Mouse (Mus musculus): ENCODE results near the gene Dgat2l6. TPM values are rescaled to one million over a fixed set of nuclear protein-coding genes. Genes with fewer than 3 reads are reported as not detected.

Dgat2l6 gene
- not detected for total RNA-seq (2021)

DNA sequence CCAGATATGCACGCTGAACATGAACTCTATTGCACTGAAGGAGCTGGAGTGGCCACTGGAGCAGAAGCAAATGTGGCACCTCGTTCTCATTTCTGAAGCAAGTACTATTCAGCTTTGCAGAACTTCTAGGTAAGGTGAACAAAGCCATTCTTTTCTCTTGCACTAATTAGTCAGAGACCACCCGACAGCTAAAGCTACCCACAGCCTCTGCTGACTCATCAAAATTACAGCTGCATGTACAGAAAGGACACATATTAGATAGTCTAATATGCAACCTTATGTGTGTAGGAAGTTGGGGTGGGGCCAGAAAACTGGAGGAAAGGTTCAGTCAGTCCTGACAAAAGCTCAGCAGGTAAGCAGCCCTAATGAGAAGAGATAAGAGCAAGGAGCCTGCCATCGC, at the start of gene Dgat2l6:
Dgat2l6 (plus strand) TSS at position 368 of the 400 bp plus-strand sequence.
- intact Hi-C loops (cut with DNase I) = no loop called here
- no peak for DNase-seq

DNA sequence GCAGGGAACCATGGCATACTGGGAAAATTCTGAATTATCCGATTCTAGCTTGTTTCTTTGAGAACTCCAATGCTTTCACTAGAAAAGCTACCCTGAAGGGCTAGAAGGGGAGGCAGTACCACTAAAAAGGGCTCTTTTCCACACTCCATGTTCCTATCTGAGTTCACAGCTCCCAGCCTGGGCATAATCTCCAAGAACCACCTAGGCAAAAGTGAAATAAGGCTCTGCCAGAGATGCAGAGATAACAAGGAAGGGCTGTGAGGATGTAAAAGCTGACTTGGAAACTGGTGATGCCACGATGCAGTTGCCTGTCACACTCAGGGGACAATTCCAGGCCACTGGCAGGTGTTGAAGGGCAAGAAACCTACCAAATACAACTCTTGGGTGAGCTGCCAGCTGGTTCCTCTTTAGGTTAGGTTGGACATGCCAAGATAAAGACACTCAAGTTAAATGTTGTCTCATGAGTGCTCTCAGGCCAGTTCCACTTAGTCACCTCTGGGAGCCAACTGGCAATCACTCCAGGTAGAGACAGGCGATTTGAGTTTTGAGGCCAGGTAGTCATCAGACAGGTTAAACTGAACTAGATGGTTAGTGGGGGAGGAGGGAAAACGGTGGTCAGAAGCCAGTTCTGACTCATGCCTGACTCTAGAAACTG, 48.9 kb upstream of the Dgat2l6 start:
- DNase-seq = no peak
- intact Hi-C loops (cut with DNase I) = no loop called here

DNA sequence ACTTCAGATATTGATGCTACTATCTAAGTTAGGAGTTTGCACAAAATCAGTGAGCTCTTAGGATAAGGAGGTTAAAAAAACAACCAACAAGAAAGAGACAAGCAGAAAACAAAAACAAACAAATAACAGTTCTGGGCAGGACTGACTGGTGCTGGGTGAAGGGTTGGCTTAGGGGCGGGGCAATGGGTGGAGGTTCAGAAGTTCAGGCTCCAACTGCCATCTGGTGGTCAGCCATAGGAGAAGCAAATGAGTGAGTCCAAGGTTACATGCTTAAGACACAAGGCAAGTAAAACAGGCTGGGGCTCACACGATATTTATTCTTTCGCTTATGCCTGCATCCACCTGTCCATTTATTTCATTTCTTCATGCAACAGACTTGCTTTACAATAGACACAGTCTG, 44.3 kb upstream of the Dgat2l6 start:
- intact Hi-C loops (cut with DNase I) = loop anchor here (10.0 kb wide), 2 partner anchors 666 to 1346 kb away; partner anchors contain the start of gene Efnb1

DNA sequence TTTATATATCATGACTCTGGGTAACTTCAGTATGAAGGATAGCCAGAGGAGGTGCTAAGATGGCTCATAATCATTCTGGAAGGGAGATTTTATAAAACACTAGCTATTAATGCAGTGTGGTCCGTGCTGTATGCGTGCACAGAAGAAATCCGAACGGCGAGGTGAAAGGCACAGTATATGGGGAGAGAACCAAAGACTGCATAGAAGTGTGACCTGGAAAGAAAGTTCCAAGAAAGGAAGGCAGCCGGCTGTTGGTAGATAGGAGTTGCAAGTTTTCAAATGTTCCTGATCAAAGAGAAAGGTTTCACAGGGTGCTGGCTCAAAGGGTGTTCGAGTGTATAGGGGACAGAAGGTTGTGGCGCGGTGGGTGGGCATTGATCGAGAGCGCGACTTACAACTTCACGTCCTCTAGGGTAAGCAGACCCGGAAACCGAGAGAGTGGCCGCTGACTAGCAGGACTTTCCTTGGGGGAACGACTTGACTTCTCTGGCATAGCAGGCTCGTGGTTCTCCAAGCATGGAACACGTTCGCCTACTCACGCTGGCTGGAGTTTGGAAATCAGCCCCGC, 31.1 kb upstream of the Dgat2l6 start:
- no peak for DNase-seq
- intact Hi-C loops (cut with DNase I) = no loop called here

More for the DNA sequence above, 44.3 kb upstream of the Dgat2l6 start:
- DNase-seq = peak; percentile 61

DNA sequence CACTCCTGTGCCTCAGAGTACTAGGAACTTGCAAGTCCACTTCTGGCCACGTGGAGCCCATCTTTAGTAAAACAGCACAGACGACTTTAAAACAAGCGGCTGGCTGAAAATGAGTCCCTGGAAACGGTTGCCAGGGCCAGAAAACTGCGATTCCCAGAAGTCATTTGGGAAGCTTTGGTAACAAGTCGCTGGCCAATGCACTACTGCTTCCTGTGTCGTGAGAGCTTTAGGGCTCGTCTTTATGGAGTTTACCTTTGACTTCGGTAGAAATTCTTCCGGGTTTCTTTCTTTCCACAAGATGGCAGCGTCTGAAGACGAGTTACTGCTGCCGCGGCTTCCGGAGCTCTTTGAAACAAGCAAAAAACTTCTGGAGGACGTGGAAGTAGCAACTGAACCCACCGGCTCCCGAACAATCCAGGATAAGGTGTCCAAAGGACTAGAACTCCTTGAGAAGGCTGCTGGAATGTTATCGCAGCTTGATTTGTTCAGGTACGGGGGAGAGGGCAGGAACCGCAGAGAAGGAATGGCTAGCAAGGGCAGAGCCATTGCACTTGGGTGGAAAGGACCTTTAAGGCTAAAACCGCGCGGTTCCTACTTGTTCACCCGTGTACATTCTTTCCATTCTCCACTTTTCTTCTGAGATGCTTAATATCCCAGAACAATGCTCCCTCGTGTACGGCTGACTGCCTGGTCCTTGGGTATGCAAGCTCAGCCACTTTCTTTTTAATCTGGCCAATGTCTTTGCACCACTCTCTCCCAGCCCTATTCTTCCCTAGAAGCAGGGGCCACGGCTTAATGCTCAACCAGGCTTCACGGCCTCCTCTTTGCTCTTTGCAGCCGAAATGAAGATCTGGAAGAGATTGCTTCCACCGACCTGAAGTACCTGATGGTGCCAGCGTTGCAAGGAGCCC, 30.3 kb upstream of the Dgat2l6 start, which contains the start of gene Igbp1:
Igbp1 (plus strand) TSS at position 224 of the 911 bp plus-strand sequence.
- peak; percentile 77 for DNase-seq
- intact Hi-C loops (cut with DNase I) = no loop called here

DNA sequence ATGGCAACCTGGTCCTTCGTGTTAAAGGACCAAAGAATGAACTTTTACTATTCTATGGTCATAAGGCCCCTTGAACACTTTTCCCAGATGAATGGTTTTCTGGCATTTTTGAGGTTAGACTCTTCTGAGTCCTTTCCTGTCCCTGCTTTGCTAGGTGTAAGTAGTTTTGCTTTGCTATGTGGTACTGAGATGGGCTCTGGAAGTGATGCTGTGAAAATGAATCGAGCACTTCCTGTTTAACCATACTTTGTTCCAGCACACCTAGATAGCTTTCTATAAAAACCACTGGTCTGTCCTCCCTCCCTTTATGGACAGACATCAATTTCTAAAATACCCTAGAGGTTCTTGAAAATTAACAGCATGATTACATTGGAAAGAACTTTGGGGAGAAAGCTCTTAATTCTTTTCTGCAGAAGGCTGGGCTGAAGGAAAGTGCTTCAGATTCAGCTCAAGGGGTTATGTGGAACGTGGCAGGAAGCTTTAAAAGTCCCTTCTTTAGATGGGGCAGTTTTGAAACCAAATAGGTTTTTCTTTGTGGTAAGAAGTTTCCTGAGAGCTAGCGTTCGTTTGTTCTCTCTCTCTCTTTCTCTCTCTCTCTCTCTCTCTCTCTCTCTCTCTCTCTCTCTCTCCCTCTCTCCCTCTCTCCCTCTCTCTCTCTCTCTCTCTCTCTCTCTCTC, 20.3 kb upstream of the Dgat2l6 start:
- no peak for DNase-seq
- intact Hi-C loops (cut with DNase I) = no loop called here

DNA sequence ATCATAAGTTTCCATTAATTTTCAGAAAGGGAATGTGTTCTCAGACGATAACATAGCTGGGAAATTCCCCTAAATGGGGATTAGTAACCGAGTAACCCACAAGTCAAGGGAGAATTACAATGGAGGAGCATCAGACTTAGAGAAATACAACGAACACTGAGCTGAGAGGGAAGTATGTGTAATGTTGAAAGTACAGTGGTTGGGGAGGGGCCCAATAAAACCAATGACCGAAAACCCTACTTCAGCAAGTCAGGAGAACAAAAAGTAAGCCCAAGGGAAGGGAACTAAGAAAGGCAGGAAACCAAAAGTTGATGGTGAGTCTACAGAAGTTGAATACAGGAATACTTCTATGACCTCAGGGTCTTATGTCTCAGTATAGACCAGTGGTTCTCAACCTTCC, 16.5 kb upstream of the Dgat2l6 start:
- intact Hi-C loops (cut with DNase I) = no loop called here
- no peak for DNase-seq

DNA sequence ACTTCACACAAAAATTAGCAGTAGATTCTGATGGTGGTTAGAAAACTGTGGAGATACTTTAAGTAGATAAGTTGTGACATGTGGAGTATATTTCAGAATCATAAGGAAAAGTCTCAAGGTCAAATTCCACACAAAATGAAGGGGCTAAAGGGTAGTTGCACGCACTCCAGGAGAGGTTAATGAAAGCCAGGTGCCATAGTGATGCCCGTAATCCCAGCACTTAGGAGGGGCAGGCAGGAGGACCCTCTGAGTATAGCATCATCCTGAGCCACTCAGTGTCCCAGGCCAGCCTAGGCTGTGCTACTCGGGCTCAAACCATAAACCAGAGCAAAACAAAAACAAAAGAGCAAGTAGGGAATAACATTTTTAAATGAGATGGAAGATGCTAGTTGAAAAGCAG, 14.7 kb upstream of the Dgat2l6 start:
- DNase-seq = no peak
- intact Hi-C loops (cut with DNase I) = no loop called here

DNA sequence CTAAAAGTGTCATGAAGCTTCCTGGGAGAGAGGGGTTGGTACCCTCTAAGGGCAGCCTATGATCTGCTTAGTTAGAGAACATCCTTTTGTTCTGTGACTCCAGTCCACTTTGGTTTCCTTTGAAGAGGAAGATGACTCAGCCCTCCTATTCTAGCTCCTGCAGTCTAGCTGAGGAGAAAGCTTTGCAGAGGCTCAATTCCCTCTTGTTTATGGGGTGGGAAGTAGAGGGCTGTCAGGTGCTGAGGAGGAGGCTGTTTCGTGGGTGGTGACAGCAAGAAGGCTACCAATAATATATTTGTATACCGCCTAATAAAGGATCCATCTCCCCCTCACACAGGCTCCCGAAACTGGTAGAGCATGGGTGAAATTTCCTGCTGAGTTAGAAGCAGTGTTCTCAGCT, 8.0 kb upstream of the Dgat2l6 start:
- DNase-seq = no peak
- intact Hi-C loops (cut with DNase I) = no loop called here

DNA sequence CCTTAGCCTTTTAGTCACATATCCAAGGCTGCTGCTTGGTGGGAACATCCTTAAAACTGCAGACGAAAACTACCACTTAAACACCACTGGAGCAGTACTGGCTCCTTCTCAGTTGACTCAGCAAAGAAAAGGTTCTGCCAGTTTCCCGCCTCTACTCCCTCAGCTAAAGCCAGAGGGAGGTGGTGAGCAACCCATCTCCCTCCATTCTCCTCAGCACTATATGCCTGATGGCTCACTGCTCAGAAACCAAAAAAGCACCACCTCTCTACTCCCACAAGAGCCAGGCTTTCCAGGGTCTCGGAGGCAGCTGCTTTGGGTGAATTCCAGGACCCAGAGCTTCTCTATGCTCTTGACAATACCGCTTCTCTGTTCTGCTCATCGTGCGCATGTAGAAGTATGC, 7.0 kb upstream of the Dgat2l6 start:
- intact Hi-C loops (cut with DNase I) = no loop called here
- no peak for DNase-seq

DNA sequence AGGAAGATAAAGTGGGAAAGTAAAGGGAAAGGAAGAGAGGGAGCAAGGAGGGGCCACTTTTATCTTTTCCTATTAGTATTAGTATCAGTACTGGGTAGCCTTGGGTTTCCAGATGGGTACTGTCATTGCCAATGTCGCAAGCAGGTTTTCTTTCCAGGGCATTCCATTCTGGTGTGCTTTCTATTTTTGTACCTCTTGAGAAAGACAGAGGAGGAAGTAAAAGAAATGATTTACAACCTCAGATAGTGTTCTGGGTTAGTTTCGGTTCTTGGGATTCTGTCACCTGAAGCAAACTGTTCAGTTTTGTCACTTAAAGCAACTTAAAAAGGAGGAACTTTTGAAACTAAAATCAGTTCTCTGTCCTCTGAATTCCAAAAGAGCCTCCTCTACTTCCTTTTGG, 6.1 kb upstream of the Dgat2l6 start:
- intact Hi-C loops (cut with DNase I) = no loop called here
- DNase-seq = no peak

DNA sequence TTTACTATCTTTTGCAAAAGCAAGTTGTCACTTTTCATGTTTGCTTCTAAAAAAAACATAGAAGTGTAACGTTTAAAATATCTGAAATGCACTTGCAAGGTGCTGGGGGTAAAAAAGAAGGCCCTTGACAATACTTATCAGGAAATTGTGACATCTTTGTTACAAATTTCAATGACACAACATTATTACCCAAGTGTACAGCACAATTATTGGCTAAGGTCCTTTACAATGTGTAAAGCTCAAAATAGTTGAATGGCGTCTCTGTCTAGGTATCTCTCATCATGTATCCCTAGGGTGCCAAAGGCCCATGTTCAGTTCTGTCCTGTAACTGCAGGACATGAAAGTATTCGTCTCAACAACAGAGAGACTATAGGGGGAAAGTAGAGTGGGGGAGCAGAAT, 31.4 kb downstream of the Dgat2l6 start:
- intact Hi-C loops (cut with DNase I) = no loop called here
- DNase-seq = no peak

DNA sequence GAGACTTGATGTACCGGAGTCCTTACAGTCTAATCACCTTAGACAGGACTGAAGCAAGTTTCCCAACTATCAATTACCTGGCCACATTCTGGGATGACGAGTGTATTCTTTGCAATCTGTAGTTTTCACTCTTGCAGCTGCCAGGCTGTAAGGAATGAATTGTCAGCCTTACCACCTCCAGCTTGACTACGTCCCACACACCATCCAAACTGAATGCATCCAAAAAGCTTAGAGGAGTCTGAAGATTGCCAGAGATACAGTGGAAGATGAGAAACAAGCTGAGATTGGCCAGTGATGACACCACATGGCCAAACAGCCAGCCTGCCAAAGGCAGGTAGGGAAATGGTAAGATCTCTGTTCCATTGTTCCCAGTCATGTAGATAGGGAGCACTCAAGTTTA, 41.1 kb downstream of the Dgat2l6 start:
- intact Hi-C loops (cut with DNase I) = no loop called here
- DNase-seq = no peak

DNA sequence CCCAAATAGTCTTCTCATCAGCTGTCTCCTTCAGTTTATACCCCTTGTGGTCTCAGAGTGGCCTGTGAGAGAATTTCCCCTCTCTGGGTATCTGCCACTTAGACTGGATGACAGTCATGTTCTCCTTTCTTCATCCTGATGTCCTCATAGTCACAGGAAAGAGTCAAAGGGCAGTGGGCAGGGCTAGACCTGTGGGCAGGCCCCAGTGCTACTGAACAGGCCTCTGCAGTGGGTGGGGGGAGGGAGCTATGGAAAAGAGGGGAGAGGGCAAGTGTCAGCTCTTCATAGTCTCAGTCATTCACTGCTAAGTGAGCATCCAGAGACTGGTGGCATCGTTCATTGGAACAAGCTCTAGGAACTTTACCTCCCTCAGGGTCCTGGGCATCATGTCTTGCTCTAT, 47.3 kb downstream of the Dgat2l6 start, which contains the start of gene Awat1:
Awat1 (plus strand) TSS at position 301 of the 400 bp plus-strand sequence.
- intact Hi-C loops (cut with DNase I) = no loop called here

DNA sequence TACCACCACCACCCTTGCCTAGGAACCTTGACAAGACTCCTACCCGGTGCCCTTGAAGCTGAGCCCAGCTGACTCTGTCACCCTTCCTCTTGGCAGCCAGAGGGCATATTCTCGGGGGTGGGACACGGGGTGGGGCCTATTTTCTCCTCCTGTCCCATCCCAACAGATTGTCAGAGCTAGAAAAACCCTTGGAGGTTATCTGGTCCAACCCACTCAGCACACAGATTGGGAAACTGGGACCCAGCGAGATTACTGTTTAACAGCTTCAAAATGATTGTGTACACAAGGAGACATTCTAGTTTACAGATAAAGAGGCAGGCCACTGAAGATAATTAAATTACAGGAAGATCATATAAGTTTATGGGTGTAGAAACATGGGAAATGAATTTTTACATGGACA, 70.2 kb downstream of the Dgat2l6 start, which contains the start of gene P2ry4:
P2ry4 (minus strand) TSS at position 79 of the 400 bp plus-strand sequence.
- intact Hi-C loops (cut with DNase I) = no loop called here
- DNase-seq = no peak

More for the DNA sequence above, 47.3 kb downstream of the Dgat2l6 start, which contains the start of gene Awat1:
- no peak for DNase-seq

Other genes with a start within 250 kb of the Dgat2l6 start
- not detected for gene Otud6a, start 95.8 kb upstream of the Dgat2l6 start, total RNA-seq (2021)
- not detected for gene Awat2, start 82.1 kb upstream of the Dgat2l6 start, total RNA-seq (2021)
- gene Igbp1, start 30.5 kb upstream of the Dgat2l6 start, total RNA-seq (2021) = 10 to 100 TPM; 36.9 to 41.0 TPM
- gene Awat1, start 47.4 kb downstream of the Dgat2l6 start, total RNA-seq (2021) = not detected
- not detected for gene P2ry4, start 70.0 kb downstream of the Dgat2l6 start, total RNA-seq (2021)
- gene Arr3, start 80.7 kb downstream of the Dgat2l6 start, total RNA-seq (2021) = not detected
- gene Kif4, start 100.9 kb downstream of the Dgat2l6 start, total RNA-seq (2021) = 1 to 10 TPM; 4.8 to 7.6 TPM
- 10 to 100 TPM; 28.8 to 30.3 TPM for gene Pdzd11, start 101.7 kb downstream of the Dgat2l6 start, total RNA-seq (2021)
- 10 to 100 TPM; 13.5 to 16.3 TPM for gene Gdpd2, start 205.0 kb downstream of the Dgat2l6 start, total RNA-seq (2021)
- gene Dlg3, start 242.9 kb downstream of the Dgat2l6 start, total RNA-seq (2021) = 10 to 100 TPM; 91.0 to 98.1 TPM